Mouse (Mus musculus) cerebellum, adult 2 months (tissue): ENCODE measurements at regions not wholly inside any gene's neighbourhood (a gene's known extent, or its start where the extent isn't known, plus 50 kb on each side); places are given as distances from the start of the nearest gene placed in this dataset.
A peak's percentile ranks its signal among the peaks of the same experiment; 100 is the strongest.

ENCODE experiments used
- DNase-seq, 2 experiments: peaks; one replicate each; pipeline ENCODE4 v3.0.0; 2021
- H3K27ac ChIP-seq: fragments of 200-500 bp; 2 replicates; pipeline ENCODE4 v1.5.1; 2012; ENCODE audit warnings: low read length, control low read depth, inconsistent platforms; ENCODE audit not compliant: insufficient read depth
- H3K27me3 ChIP-seq: fragments of 200-500 bp; 2 replicates; pipeline ENCODE4 v1.6.1; 2012; ENCODE audit warnings: inconsistent platforms, mild to moderate bottlenecking, low read length, moderate library complexity; ENCODE audit not compliant: control insufficient read depth, insufficient read depth
- H3K4me1 ChIP-seq: fragments of 200-500 bp; 2 replicates; pipeline ENCODE4 v1.6.1; 2011; ENCODE audit warnings: low read length; ENCODE audit not compliant: control insufficient read depth, insufficient read depth
- H3K4me3 ChIP-seq: fragments of 200-500 bp; replicated peaks from 2 replicates; pipeline ENCODE3; 2011; ENCODE audit warnings: mild to moderate bottlenecking, low read depth, low read length, control low read depth; ENCODE audit not compliant: insufficient read depth
- CTCF ChIP-seq: fragments of 200-500 bp; IDR thresholded peaks from 2 replicates; pipeline ENCODE4 v1.5.1; 2011; ENCODE audit warnings: low read depth, mild to moderate bottlenecking, control low read depth, low read length, moderate library complexity, borderline replicate concordance; ENCODE audit not compliant: insufficient read depth
- POLR2A ChIP-seq: fragments of 200-500 bp; IDR thresholded peaks from 2 replicates; pipeline ENCODE4 v1.6.1; 2011; ENCODE audit warnings: low read length, control low read depth, borderline replicate concordance; ENCODE audit not compliant: insufficient read depth
- WGBS: fragments of 180-500 bp; shearing (Covaris S2); methylation state at CpG from one replicate; pipeline ENCODE4 v1.1.7; 2018; 5-methylcytosine and 5-hydroxymethylcytosine counted together

- 32% methylated on average over 3 of the region's 3 CpGs for WGBS
- no peak for TF ChIP-seq CTCF
- TF ChIP-seq POLR2A: no peak
- no peak overlapping the region for H3K4me3 ChIP-seq
- H3K27me3 ChIP-seq: peaks cover 4% of the 10 kb centered on the region
- no peak overlapping the region for H3K27ac ChIP-seq
- peak; percentile 24 to 60 for DNase-seq
- peaks cover 11% of the 10 kb centered on the region for H3K4me1 ChIP-seq
Measured at GRCm38 (mm10) chr4:124350361-124350760, 260.2 kb downstream of the 3100002H09Rik start.

- Histone ChIP-seq H3K4me3 (no peak overlapping the region), H3K27me3 (peaks cover 4% of the 10 kb centered on the region), H3K4me1 (peaks cover 11% of the 10 kb centered on the region), H3K27ac (no peak overlapping the region)
- WGBS: 53% methylated on average over 15 of the region's 15 CpGs
- DNase-seq: peak in 1 of 2 experiments; percentile 34
- TF ChIP-seq CTCF (no peak), POLR2A (no peak)
Measured at GRCm38 (mm10) chr4:124349610-124350295, 260.9 kb downstream of the 3100002H09Rik start.

- Histone ChIP-seq H3K4me1 (peaks cover 11% of the 10 kb centered on the region), H3K4me3 (no peak overlapping the region), H3K27me3 (peaks cover 4% of the 10 kb centered on the region), H3K27ac (no peak overlapping the region)
- no peak for DNase-seq
- WGBS: 71% methylated on average over 3 of the region's 3 CpGs
- TF ChIP-seq POLR2A: no peak
- no peak for TF ChIP-seq CTCF
Measured at GRCm38 (mm10) chr4:124349055-124349454, 261.5 kb downstream of the 3100002H09Rik start.

GRCm38 (mm10) chr4:124340073-124340472, 270.5 kb downstream of the 3100002H09Rik start:
- 85% methylated on average over 7 of the region's 7 CpGs for WGBS
- no peak overlapping the region for H3K27ac ChIP-seq
- no peak overlapping the region for H3K4me3 ChIP-seq
- no peak for TF ChIP-seq CTCF
- no peak for TF ChIP-seq POLR2A
- no peak for DNase-seq
- no peaks in the 10 kb centered on the region for H3K27me3 ChIP-seq
- no peaks in the 10 kb centered on the region for H3K4me1 ChIP-seq

GRCm38 (mm10) chr4:124335726-124336125, 274.9 kb downstream of the 3100002H09Rik start:
- TF ChIP-seq POLR2A: no peak
- TF ChIP-seq CTCF: no peak
- H3K4me1 ChIP-seq: no peaks in the 10 kb centered on the region
- DNase-seq: no peak
- H3K27me3 ChIP-seq: no peaks in the 10 kb centered on the region; the same call in 1 of the 2 replicates
- H3K4me3 ChIP-seq: no peak overlapping the region
- 63% methylated on average over 2 of the region's 2 CpGs for WGBS
- no peak overlapping the region for H3K27ac ChIP-seq

- Histone ChIP-seq H3K27me3 (no peaks in the 10 kb centered on the region; the same call in 1 of the 2 replicates), H3K4me3 (no peak overlapping the region), H3K4me1 (no peaks in the 10 kb centered on the region), H3K27ac (no peak overlapping the region)
- 91% methylated on average over 2 of the region's 2 CpGs for WGBS
- DNase-seq: no peak
- TF ChIP-seq CTCF (no peak), POLR2A (no peak)
Measured at GRCm38 (mm10) chr4:124332974-124333373, 277.6 kb downstream of the 3100002H09Rik start.

GRCm38 (mm10) chr4:124332416-124332815, 278.2 kb downstream of the 3100002H09Rik start:
- TF ChIP-seq POLR2A: no peak
- no peak for TF ChIP-seq CTCF
- H3K27me3 ChIP-seq: no peaks in the 10 kb centered on the region; the same call in 1 of the 2 replicates
- DNase-seq: no peak
- no peak overlapping the region for H3K4me3 ChIP-seq
- no peaks in the 10 kb centered on the region for H3K4me1 ChIP-seq
- 91% methylated on average over 12 of the region's 12 CpGs for WGBS
- H3K27ac ChIP-seq: no peak overlapping the region

GRCm38 (mm10) chr4:124329107-124329771, 281.4 kb downstream of the 3100002H09Rik start:
- Histone ChIP-seq H3K27ac (no peak overlapping the region), H3K27me3 (no peaks in the 10 kb centered on the region; the same call in 1 of the 2 replicates), H3K4me3 (no peak overlapping the region), H3K4me1 (no peaks in the 10 kb centered on the region)
- no peak for TF ChIP-seq POLR2A
- 39% methylated on average over 15 of the region's 15 CpGs for WGBS
- no peak for DNase-seq
